Mouse (Mus musculus): ENCODE data around the gene Pdxdc1.

DNA sequence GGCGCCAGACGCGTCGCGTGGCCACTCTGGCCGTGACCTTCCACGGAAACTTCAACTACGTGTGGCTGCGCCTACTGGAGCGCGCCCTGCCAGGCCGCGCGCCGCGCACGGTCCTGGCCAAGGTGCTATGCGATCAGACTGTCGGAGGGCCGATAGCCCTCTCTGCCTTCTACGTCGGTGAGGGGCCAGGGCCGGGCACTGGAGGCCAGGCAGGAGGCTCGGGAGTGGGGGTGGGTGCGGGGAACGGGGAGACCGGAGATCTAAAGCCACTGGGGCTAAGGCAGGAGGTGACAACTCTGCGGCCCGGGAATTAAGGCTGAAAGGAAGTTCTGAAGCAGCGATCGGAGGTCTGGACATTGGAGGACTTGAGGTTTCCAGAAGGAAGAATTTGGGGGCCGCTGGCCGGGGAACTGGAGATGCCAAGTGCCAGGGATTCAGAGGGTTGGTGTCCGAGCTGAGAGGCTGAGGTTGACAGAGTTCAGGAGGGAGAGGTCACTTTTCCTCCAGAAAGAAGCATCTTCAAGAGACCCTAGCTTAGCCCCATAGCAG is 38.0 kb upstream of the Pdxdc1 start:
- TF ChIP-seq POLR2A (IDR thresholded peaks at IDR 0.05; ENCODE audit: low read depth, low read length) (no peak), CTCF (conservative IDR thresholded peaks at IDR 0.05; ENCODE audit: insufficient read depth, insufficient read length, low read depth, low read length) (no peak)
